Mouse (Mus musculus) forelimb bud, embryonic 11.5 days (tissue): ENCODE results near the gene Atp6v1e2.

ENCODE experiments used
- DNase-seq: peaks from one replicate; pipeline ENCODE4 v3.0.0-alpha.2; 2012; ENCODE audit warnings: low read depth, low spot score

The Atp6v1e2 gene

DNA sequence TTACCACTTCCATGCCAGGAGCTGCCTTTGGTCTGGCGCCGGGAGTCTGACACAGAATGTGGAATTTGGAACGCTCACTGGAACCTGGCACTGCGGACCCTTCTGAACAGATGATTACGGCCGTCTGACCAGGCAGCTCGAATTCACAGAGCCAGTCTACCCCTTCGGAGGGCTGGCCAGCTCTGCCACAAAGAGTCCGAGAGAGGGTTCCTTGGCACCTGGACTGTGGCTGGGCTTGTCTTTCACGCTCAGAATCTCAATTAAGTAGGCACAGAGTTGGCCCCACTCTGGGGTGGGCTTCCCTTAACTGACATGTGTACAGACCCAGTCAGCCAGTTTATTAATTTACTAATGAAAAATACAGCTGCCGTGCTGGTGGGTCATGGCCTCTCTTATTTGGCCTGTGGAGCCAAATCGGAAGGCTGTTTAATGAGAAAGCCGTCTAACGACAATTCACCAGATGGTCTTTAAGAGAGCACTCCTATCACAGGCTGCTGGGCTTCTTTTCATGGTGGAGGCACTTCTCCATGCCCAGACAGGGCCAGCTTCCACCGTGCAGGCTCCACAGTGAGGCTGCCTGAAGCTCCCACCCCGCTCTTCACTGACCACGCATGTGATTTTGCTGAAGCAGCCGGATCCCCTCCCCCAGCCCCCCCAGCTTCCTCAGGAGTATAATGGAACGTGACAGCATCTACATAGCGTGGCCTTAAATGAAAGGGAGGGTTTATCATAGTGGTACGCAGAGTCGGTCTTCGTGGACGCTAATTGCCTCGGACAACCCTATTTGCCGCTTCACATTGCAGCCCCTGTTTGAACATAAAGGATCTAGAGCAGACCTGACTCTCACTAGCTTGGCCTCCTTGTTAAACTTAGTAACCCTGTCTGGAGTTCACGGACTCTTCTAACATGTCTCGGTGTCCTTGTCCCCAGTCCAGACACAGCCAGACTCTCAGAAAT lies at the start of gene Atp6v1e2:
Gene Atp6v1e2 (minus strand): TSS at position 58 of the 957 bp plus-strand sequence.
- DNase-seq, result no peak

DNA sequence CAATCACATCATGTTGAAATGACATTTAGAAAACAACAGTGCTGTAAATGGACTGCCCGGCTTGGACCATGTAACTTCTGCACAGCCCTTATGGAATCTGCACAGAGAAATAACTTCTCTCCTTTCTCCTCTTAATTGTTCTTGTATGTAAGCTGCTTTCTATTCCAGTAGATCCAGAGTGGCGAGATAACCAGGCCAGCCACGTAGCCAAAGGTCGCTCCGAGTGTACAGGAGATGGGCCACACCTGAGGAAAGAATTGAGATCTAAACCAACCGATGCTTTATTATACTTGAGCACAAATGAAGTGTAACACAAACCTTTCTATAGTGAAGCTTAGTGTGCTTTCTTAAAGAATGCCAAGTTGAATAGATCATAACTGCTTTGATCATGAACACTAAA lies 49.6 kb upstream of the Atp6v1e2 start:
- DNase-seq, result no peak

DNA sequence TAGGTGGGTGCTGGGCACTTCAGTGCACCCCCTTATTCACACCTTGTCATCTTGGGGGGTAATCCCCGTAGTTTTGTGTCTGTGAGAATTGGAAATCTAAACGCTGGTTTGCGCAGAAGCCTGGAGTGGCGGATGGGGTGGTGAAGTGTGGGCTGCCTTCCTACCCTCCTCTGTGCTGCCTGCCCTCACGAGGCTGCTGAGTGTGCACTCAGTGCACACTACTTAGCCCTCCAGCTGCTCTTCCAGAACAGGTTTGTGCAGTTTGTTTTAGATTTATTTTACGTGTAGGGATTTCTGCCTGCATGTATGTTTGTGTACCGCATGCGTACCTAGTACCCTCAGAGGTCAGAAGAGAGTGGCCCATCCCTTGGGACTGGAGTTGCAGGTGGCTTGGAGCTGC lies 43.6 kb upstream of the Atp6v1e2 start:
- no peak for DNase-seq

DNA sequence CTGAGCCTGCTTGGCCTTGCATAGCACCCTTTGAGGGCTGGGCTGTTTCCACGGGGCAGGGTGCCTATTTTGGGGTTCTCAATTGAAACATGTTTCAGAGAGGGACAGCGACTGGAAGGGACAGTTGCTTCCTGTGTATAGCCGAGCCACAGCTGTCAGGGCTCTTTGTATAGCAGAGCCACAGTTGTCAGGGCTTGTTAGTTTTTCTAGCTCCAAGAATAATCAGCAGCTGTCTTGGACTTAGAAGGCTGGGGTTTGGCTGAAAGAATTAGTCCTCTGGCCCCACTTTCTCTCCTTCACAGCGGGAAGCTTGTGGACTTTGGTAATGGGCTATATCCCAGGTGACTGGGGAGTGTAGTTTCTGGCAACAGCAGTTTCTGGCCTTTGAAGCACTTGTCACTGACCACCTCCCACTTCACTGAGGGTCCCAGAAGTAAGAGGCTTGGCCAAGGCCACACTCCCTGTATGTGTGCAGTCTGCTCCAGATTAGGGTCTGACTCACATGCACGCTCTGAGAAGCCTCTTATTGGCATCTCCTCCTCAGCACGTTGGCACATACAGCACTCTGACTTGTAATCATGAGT lies 41.0 kb upstream of the Atp6v1e2 start:
- DNase-seq, result no peak

DNA sequence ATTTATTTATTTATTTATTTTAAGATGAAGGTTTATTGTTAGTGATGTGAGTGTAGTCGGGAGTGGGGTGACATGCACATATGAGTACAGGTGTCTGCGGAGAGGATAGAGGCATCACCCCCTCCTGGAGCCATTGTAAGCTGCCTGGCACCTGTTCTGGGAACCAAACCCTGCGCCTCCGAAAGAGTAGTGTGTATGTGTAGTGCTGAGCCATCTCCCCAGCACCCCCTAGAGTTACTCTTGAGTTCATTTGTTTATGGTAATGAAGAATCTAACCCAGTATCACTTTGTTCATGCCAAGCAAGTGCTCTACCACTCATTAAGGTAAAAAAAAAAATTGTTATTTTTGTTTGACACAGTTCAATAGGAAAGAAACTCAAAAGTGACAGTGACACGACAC lies 40.5 kb upstream of the Atp6v1e2 start:
- DNase-seq, result no peak

DNA sequence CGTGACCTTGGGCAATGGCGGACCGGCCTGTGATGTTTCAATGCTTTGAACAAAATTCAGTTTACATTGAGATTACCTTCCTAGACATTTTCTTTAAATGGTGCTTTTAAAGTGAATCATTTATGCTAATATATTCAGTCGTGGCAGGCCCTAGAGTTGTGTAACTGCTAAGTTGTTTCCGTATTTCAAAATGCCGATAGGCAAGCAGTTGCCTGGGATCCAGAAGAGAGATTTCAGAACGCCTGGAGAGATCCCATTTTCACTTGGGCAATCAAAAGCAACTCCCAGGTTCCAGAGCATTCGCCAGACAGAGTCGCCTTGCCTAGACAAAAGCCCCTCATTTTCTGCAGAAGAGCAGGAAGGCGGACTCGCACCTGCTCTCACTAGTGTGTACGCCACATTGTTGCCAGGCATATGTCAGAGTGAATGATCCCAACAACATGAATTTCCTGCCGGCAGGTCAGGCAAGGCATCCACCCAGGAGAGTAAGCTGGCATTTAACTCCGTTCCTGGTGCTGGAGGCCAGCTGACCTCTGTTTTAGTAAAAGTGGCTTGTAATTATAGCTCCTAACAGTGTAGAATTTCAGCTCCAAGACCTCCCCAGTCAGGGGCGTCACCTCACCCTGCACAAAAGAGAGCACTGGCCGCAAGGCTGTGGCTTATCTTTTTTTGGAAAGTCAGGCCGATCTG lies 38.9 kb upstream of the Atp6v1e2 start:
- no peak for DNase-seq

DNA sequence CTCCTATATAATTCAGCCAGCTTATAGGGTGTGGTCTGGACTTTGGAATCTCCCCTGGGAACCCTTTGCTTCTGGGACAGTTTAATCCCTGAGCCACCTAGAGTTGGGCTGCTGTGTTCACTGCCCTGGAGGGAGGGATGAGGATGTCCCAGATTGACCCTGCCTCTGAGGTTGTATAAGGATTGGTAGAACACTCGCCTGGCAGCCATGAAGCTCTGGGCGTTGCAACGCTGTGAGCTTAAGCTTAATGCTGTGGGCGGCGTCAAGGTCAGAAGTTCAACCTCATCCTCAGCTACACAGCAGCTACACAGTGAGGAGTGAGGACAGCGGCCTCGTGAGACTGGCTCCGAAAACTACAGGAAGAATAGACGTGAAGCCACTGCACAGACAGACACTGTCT lies 34.8 kb upstream of the Atp6v1e2 start:
- DNase-seq, result no peak

DNA sequence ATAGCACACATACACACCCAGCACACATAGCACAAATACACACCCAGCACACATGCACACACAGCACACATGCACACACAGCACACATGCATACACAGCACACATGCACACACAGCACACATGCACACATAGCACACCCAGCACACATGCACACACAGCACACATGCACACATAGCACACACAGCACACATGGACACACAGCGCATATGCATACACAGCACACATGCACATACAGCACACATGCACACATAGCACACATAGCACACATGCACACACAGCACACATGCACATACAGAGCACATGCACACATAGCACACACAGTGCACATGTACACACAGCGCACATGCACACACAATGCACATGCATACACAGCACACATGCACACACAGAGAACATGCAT lies 34.0 kb upstream of the Atp6v1e2 start:
- no peak for DNase-seq

DNA sequence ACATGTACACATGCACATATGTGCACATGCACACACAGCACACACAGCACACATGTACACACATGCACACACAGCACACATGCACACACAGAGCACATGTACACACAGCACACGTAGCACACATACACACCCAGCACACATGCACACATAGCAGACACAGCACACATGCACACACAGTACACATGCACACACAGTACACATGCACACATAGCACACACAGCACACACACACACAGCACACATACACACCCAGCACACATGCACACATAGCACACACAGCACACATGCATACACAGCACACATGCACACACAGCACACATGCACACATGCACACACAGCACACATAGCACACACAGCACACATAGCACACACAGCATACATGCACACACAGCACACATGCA lies 33.5 kb upstream of the Atp6v1e2 start:
- no peak for DNase-seq

DNA sequence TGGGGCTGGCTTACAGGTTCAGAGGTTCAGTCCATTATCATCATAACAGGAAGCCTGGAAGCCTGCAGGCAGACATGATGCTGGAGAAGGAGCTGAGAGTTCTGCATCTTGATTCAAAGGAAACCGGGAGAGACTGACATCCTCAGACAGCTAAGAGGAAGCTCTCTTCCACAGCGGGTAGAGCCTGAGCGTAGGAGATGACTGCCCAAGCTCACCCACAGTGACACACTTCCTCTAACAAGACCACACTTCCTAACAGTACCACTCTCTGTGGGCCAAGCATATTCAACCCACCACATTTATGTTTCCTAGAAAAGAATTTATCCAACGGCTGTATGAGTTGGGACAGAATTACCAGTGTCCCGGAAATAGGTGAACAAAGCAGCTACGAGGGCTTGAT lies 30.8 kb upstream of the Atp6v1e2 start:
- no peak for DNase-seq

DNA sequence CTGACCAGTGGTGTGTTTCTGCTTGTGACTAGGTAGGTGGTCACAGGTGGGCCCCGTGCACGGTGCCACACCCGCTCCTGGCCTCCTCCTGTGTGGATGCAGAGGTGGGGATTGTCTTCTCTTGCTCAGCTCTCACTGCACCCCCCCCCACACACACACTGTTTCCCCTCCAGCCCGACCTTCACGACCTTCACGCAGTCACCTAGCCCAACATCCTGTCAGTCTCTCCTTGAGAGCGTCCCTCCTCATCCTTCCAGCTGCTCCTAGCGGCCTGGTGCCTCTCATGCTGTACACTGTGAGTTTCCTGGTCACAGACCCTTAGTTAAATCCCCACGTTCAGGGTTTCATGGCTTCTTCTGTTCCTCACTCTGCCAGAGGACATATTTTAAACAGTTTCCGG lies 28.7 kb upstream of the Atp6v1e2 start:
- DNase-seq, result no peak

DNA sequence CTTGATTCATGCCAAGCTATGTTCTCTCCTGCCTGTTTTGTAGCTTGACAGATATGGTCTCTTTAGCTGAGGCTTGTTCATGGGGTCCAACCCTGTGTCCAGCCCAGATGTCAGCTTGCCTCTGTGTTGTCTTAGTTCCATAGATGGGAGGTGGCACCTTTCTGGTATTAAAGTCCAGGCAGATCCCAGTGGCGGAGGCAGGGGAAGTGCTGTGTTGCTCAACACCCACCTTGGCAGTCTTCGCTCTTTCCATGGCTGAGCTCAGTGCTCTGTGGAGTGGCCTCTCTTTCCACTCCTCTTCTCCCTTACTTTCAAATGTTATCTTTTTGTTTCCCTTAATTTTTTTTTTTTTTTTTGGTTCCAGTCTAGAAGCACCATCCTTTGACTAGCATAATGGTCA lies 25.4 kb upstream of the Atp6v1e2 start:
- no peak for DNase-seq

DNA sequence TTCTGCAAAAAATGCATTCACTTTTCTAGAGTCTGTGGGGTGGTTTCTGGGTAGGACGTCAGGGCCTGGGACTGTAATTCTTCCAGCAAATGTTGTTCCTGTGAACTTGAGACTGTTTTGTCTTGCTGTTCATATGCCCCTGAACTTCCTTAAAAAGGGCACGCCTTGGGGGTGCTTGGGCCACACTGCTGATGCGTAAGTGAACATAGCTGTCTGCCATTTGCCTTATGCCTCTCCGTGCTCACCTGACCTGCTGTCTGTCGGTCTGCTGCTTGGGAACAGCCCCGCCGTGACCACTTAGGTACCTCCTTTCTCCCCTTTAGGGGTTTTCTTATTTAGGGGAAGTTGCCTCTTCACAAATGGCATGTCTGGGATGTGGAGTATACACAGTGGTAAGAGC lies 24.2 kb upstream of the Atp6v1e2 start:
- DNase-seq, result no peak

DNA sequence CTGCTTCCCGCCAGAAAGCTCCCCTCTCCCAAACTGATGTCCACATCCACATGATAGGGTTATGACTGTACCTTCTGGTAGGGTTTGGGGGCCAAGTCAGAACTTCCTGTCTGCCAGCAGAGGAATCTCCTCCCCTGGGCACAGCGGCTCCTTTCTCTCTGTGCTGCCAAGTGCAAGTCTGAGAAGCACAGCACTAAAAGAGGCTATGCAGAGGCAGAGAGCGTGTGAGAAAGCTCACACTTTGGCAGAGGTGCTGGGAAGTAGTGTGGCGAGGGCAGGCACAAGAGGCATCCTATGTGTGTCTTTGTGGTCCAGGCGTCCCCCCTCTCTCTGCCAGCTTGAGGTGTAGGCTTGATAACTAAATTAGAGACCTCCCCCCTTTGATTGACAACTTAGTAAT lies 23.3 kb upstream of the Atp6v1e2 start:
- no peak for DNase-seq

DNA sequence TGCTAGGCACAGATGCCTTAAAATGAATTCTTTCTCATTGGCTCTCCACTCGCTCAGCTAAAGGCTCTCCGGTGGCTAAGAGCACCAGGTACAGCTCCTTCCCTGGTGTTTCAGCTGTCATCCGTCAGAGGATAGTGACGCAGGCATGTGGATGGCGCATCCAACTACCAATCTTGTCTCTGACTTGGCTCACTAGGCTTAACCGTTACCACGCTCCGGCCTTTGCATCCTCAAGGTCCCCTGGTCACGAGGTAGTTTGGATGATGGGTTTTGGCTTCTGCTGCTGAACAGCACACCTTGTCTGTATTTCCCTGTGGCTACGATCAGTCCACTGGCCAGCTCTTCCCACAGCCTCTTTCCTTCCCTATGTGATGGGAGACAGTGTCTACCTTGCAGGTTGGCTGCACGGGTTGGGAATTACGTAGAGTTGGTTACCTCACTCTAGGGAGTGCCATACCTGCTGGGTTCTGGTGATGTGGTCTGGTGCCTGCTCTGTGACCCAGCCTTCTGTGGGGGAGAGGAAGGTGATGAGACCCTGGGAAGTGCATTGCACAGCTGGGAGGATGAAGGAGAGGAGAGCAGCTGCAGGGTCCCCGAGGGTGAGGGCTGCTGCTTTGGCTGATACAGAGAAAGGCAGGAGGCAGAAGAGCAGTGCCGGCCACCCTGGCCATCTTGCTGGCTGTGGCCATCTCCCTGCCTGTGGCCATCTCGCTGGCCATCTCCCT lies 22.5 kb upstream of the Atp6v1e2 start:
- no peak for DNase-seq

DNA sequence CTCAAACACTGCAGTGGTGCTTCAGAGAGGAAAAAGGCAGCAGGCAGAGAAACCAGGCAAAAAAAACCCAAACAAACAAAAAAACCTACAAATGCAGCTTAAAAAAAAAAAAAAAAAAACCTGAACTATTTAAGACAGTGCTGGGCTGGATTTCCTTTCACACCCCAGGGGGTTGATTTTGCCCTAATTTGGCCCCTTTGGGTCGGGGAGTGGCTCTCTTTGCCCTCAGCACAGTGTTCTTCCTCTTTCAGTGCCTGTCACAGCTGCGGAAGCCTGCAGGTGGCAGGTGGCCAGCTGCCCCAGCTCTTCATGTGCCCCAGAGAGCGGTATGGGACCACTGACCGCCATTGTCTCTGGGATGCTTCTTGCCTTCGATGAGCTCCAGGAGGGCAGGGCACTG lies 21.9 kb upstream of the Atp6v1e2 start:
- DNase-seq, result no peak

DNA sequence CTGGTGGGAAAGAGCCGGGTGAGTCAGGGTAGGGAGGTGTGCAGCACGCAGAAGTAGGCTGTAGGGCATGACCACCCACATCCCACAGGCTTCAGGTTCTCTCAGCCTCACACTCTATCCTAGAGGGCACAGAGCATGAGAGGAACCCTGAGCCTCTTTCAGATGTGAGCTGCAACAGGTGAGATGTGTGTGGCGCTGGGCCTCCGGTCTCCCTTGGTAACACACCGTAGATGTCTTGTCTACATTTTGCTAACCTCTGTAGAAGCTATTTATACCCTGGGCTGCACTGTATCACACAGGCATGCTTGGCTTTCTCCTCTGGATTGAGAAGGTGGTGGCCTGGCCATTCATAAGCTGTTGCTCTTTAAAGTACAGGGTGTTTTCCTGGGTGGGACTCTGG lies 20.9 kb upstream of the Atp6v1e2 start:
- no peak for DNase-seq

DNA sequence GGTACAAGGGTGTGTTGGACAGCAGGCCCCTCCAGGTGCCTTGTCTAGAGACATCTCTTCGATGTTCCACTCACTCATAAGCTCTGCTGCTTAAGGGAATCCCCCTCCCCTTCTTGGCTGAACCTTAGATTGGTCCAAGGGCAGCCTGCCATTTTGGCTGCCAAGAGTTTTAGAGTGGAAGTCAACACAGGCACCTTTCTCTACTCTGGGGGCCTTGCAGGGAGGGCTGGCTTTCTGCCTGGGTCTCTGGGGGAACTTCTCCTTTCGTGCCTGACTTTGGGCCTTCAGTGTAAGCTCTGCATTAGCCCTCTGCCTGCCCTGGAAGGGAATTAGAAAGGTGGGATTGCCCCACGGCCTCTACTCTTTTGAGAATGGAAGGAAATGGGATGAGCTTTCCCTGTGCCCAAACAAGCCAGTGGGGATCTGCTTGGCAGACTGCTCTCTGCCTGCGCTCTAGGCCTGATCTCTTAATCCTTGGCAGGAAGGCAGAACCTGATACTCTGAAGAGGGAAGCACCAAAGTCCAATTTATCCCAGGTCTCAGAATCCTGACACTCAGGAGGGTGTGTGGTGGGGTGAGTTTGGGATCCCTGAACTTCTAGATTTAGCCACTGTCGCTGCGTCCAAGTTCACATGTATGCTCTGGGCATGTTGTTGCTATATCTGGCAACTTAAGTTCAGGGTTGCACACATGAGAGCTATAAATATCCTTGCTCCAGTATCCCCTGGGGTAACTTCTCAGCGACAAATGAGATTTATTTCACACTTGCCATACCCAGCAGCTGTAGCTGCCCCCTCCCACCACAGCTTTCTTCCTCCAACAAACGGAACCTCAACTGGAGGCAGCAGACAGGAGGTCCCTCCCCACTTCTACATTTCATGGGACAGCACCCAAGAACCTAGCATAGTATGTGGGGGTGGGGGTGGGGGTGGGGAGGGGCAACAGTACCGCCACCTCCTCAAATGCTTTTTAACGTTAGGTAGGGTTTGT lies 20.1 kb upstream of the Atp6v1e2 start:
- DNase-seq, result no peak

DNA sequence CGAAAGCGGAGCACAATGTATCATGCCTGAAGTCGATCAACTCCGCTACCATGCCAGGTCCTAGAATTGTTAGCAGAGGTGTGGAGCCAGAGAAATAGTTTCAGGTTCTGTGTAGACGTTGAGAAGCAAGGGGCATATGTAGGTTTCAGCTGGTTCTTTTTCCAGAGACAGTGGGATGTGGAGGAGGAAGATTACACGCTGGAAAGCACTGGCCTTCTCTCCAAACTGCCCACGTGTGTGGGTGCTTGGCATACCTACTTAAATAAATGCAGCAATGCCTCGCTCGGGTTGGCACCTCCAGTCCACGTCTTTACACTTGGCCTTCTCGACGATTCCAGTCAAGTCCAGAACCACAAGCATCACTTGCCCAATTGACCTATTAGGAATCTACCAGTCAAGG lies 19.4 kb upstream of the Atp6v1e2 start:
- DNase-seq, result no peak

DNA sequence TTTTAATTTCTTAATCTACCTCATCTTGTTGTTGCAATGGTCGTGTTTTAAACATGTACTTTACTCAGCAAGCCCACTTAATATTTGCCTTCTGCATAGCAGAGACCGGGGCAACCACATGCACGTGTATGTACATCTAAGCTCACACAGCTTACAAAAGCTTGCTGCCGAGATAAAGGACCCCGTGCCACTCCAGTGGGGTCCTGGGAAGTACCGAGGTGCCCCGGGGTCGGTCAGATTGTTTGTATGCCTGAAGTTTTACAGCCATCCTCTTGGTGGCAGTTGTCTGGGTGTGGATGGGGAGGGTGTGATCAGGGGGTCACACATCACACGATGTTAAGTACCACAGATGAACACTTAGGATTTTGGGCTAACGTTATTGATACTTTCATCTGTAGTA lies 18.3 kb upstream of the Atp6v1e2 start:
- no peak for DNase-seq

DNA sequence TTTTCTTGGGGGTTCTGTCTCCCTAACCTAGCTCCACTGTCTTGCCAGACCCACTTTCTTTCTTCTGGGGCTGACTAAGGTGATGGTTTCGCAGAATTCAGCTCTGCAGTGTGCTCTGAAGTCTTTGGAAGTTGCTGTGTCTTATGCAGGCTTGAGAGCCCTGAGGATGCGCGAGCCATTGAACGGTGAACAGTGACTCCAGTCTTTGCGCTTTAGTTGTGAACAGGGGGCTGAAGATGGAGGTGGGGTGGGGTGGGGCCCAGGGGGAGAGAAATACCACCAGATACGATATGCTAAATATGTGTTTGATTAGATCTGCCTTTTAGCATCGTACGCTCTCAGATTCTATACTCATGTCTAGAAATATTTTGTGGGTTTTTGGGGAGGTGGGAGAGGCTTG lies 17.4 kb upstream of the Atp6v1e2 start:
- DNase-seq, result no peak
